Comparison of ENCODE assay signal across 8 mouse cellular contexts in the genomic region with DNA sequence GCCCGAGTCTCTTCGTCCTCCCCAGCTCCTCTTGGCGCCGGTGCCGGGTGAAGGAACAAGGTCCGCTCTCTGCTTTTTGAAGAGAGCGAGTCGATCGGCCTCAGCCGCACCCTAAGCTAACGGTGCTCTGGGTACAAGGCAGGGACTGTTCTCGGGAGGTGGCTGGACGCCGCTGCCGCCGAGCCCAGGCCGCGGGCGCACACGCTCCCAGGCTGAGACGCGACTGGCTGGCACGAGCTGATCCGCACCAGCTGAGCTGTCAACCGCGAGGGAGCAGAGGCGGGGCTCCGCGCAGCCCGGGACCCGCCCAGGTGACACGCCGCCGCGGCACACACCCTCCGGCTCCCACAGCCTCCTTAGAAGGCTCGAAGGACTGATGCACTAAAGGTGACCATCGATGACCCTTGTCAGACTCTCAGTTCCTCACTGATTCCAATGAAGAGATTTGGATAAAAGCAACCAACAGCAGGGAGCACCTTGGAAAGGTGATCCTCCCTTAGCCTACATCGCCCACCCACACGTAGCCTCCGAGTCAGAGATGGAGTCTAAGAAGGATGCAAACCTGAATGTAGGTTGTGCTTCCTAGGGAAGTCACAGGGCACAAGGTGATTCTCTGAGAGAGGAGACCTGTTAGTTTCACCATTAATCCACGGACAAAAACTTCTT. TPM values are rescaled to one million over a fixed set of nuclear protein-coding genes. Genes with fewer than 3 reads are reported as not detected.
DNase-seq lines count a peak whose midpoint lies in the region; ATAC-seq lines count a peak whose summit lies in the region.

No protein-coding gene starts in this region.

- H3K4me2 ChIP-seq in lung, embryonic 15.5 days: peak overlapping the region; percentile 92

- no peaks in the 10 kb centered on the region for H3K9me3 ChIP-seq in lung, embryonic 15.5 days

- H3K4me1 ChIP-seq in lung, embryonic 15.5 days: peaks cover 7% of the 10 kb centered on the region

- no peak overlapping the region for H3K27ac ChIP-seq in lung, embryonic 15.5 days

- H3K36me3 ChIP-seq in lung, embryonic 15.5 days: no peaks in the 10 kb centered on the region

- DNase-seq in NIH3T3 (ENCODE audit: low read depth): peak; percentile 50
- peak; percentile 59 for DNase-seq in cerebellum, adult 9-10 months
- peak; percentile 84 for DNase-seq in heart, postnatal 4 days
- peak; percentile 76 for DNase-seq in layer of hippocampus, adult 9-11 months
- DNase-seq in ovary, postnatal 36 days (ENCODE audit: low spot score): peak; percentile 55
- DNase-seq in thymus, postnatal 10 days (ENCODE audit: low spot score in 2 of 2): peak; percentile 13 to 49

- 0 out of 2 replicates have a peak overlapping the region, but pooled peaks have one; percentile 18 for H3K9ac ChIP-seq in lung, embryonic 15.5 days

- peak overlapping the region; percentile 41 for H3K4me3 ChIP-seq in lung, embryonic 15.5 days

- WGBS in lung, embryonic 15.5 days: 4% methylated on average over 42 of the region's 42 CpGs

- ATAC-seq in frontal cortex, adult (ENCODE audit: low TSS enrichment): peak; percentile 91
- peak; percentile 90; the same call in 1 of the 2 replicates for ATAC-seq in lung, embryonic 15.5 days (ENCODE audit: borderline replicate concordance, extremely low read depth, low FRiP score, low TSS enrichment)

- peaks cover 30% of the 10 kb centered on the region for H3K27me3 ChIP-seq in lung, embryonic 15.5 days

RNA-seq across cellular contexts. Expression of gene Pde4dip, which starts 20.4 kb away (rescaled TPM):
- total RNA-seq in heart, postnatal 4 days (2021): 100 to 1,000 TPM; 632 to 678 TPM
- polyA plus RNA-seq in lung, embryonic 15.5 days (2015; fragmentation: Nextera tagmentation; extraction: Ambion mirVana): 16.4 and 18.3 TPM in 2 replicates

RNA-seq across cellular contexts. Expression of gene Sec22b, which starts 32.8 kb away (rescaled TPM):
- total RNA-seq in heart, postnatal 4 days (2021): 10 to 100 TPM; 62.4 to 63.3 TPM
- 147 and 157 TPM in 2 replicates for polyA plus RNA-seq in lung, embryonic 15.5 days (2015; fragmentation: Nextera tagmentation; extraction: Ambion mirVana)

Comparison
In these comparisons a context has a peak if more than half of its experiments do, and no peak if none do; other contexts are left out.
1. DNase-seq: peak in every context shown above with its lines; median percentile 84 in heart, postnatal 4 days; 76 in layer of hippocampus, adult 9-11 months; 59 in cerebellum, adult 9-10 months; 55 in ovary, postnatal 36 days; 50 in NIH3T3; 31 in thymus, postnatal 10 days.